Mouse (Mus musculus): ENCODE results near the gene Med18. TPM values are rescaled to one million over a fixed set of nuclear protein-coding genes. Genes with fewer than 3 reads are reported as not detected.

Med18 gene
- polyA plus RNA-seq, 1 experiment from 2014 or later = 17.8 TPM

- no peaks in the 10 kb centered on the region for H3K4me1 ChIP-seq (replicated peaks)
- WGBS = 82% methylated on average over 13 of the region's 13 CpGs
- no peaks in the 10 kb centered on the region for H3K9me3 ChIP-seq
- H3K27ac ChIP-seq = no peak overlapping the region
- no peaks in the 10 kb centered on the region for H3K27me3 ChIP-seq
- H3K36me3 ChIP-seq = no peaks in the 10 kb centered on the region
- ATAC-seq = no peak
- no peak overlapping the region for H3K9ac ChIP-seq (replicated peaks)
- no peak overlapping the region for H3K4me3 ChIP-seq (replicated peaks)
- H3K4me2 ChIP-seq (replicated peaks) = no peak overlapping the region
These were observed 12.5 kb upstream of the Med18 start for GRCm38 (mm10) chr4:132475895-132476878.

GRCm38 (mm10) chr4:132474631-132475030 is 10.9 kb upstream of the Med18 start:
- no peak overlapping the region for H3K9ac ChIP-seq (replicated peaks)
- 77% methylated on average over 4 of the region's 4 CpGs for WGBS

GRCm38 (mm10) chr4:132473411-132473810 is 9.7 kb upstream of the Med18 start:
- no peak for ATAC-seq
- H3K27me3 ChIP-seq = no peaks in the 10 kb centered on the region
- 90% methylated on average over 9 of the region's 9 CpGs for WGBS

More at GRCm38 (mm10) chr4:132474631-132475030, 10.9 kb upstream of the Med18 start:
- Histone ChIP-seq H3K4me2 (replicated peaks) (no peak overlapping the region), H3K36me3 (no peaks in the 10 kb centered on the region), H3K9me3 (no peaks in the 10 kb centered on the region), H3K27me3 (no peaks in the 10 kb centered on the region), H3K27ac (no peak overlapping the region), H3K4me3 (replicated peaks) (no peak overlapping the region), H3K4me1 (replicated peaks) (no peaks in the 10 kb centered on the region)
- ATAC-seq = no peak

GRCm38 (mm10) chr4:132469873-132470272 is 6.2 kb upstream of the Med18 start:
- no peaks in the 10 kb centered on the region for H3K9me3 ChIP-seq
- H3K27ac ChIP-seq = no peak overlapping the region
- no peak for ATAC-seq
- H3K4me2 ChIP-seq (replicated peaks) = no peak overlapping the region
- H3K4me3 ChIP-seq (replicated peaks) = no peak overlapping the region
- WGBS = 34% methylated on average over 3 of the region's 3 CpGs
- H3K4me1 ChIP-seq (replicated peaks) = no peaks in the 10 kb centered on the region
- H3K9ac ChIP-seq (replicated peaks) = no peak overlapping the region
- no peaks in the 10 kb centered on the region for H3K27me3 ChIP-seq
- H3K36me3 ChIP-seq = no peaks in the 10 kb centered on the region

More at GRCm38 (mm10) chr4:132473411-132473810, 9.7 kb upstream of the Med18 start:
- no peaks in the 10 kb centered on the region for H3K9me3 ChIP-seq
- no peaks in the 10 kb centered on the region for H3K36me3 ChIP-seq
- H3K4me3 ChIP-seq (replicated peaks) = no peak overlapping the region
- H3K27ac ChIP-seq = no peak overlapping the region
- no peaks in the 10 kb centered on the region for H3K4me1 ChIP-seq (replicated peaks)
- no peak overlapping the region for H3K9ac ChIP-seq (replicated peaks)
- no peak overlapping the region for H3K4me2 ChIP-seq (replicated peaks)

GRCm38 (mm10) chr4:132464255-132464613 is 513 bp upstream of the Med18 start:
- Histone ChIP-seq H3K9me3 (no peaks in the 10 kb centered on the region), H3K27ac (0 out of 2 replicates have a peak overlapping the region, but pooled peaks have one; percentile 10), H3K9ac (replicated peaks) (peak overlapping the region; percentile 85; the same call in 1 of the 2 replicates), H3K36me3 (peaks cover 22% of the 10 kb centered on the region), H3K4me1 (replicated peaks) (peaks cover 23% of the 10 kb centered on the region), H3K4me3 (replicated peaks) (peak overlapping the region; percentile 80), H3K4me2 (replicated peaks) (peak overlapping the region; percentile 77), H3K27me3 (no peaks in the 10 kb centered on the region)
- ATAC-seq = peak; percentile 17
- WGBS = under 1% methylated on average over 5 of the region's 5 CpGs

- H3K36me3 ChIP-seq = peaks cover 32% of the 10 kb centered on the region
- no peaks in the 10 kb centered on the region for H3K9me3 ChIP-seq
- peaks cover 23% of the 10 kb centered on the region for H3K4me1 ChIP-seq (replicated peaks)
- peak overlapping the region; percentile 80 for H3K4me3 ChIP-seq (replicated peaks)
- H3K4me2 ChIP-seq (replicated peaks) = peak overlapping the region; percentile 77
- no peaks in the 10 kb centered on the region for H3K27me3 ChIP-seq
- no peak overlapping the region for H3K27ac ChIP-seq
- 20% methylated on average over 11 of the region's 11 CpGs for WGBS
- no peak for ATAC-seq
- H3K9ac ChIP-seq (replicated peaks) = peak overlapping the region; percentile 85
These were observed 885 bp downstream of the Med18 start for GRCm38 (mm10) chr4:132462836-132463235.

DNA sequence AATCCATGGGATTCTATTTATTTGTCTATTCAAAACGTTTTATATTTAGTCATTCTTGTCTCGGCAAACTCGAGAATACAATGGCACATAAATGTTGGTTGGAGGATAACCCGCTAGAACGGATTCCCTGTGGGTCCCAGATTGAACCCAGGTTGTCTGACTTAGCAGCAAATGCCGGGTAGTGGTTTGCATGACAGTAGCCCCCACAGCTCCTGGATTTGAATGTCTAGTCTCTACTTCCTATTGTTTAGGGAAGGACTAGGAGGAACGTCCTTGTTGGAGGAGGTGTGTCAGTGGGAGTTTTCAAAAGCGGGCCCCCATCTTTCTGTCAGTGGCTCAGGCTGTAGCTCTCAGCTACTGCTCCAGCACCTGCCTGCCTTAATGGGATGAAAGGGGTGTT is 3.5 kb downstream of the Med18 start:
- Histone ChIP-seq H3K4me2 (replicated peaks) (no peak overlapping the region), H3K36me3 (peaks cover 46% of the 10 kb centered on the region), H3K9ac (replicated peaks) (no peak overlapping the region), H3K9me3 (no peaks in the 10 kb centered on the region), H3K4me3 (replicated peaks) (no peak overlapping the region), H3K27ac (no peak overlapping the region), H3K4me1 (replicated peaks) (peaks cover 23% of the 10 kb centered on the region), H3K27me3 (no peaks in the 10 kb centered on the region)
- ATAC-seq = no peak
- WGBS = 90% methylated on average over 8 of the region's 8 CpGs

DNA sequence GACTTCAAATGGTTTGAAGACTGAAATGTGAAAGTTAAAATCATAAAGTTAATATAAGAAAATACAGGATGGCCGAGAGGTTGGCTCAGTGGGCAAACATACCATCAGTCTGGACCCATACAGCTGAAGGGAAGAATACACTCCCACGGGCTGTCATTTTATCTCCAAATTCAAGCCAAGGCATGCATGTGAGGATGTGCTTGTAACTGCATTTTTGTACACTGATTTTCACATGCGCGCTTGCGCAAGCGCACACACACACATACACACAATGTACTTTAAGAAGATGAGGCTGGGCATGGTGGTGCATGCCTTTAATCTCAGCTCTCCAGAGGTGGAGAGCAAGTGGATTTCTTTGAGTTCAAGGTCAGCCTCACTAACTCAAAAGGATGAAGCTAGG is 8.2 kb downstream of the Med18 start:
- H3K4me3 ChIP-seq (replicated peaks) = no peak overlapping the region
- no peaks in the 10 kb centered on the region for H3K9me3 ChIP-seq
- no peak overlapping the region for H3K27ac ChIP-seq
- H3K4me1 ChIP-seq (replicated peaks) = no peaks in the 10 kb centered on the region
- no peak for ATAC-seq
- H3K9ac ChIP-seq (replicated peaks) = no peak overlapping the region
- no peak overlapping the region for H3K4me2 ChIP-seq (replicated peaks)
- peaks cover 36% of the 10 kb centered on the region for H3K36me3 ChIP-seq
- no peaks in the 10 kb centered on the region for H3K27me3 ChIP-seq
- WGBS = 95% methylated on average over 6 of the region's 6 CpGs

DNA sequence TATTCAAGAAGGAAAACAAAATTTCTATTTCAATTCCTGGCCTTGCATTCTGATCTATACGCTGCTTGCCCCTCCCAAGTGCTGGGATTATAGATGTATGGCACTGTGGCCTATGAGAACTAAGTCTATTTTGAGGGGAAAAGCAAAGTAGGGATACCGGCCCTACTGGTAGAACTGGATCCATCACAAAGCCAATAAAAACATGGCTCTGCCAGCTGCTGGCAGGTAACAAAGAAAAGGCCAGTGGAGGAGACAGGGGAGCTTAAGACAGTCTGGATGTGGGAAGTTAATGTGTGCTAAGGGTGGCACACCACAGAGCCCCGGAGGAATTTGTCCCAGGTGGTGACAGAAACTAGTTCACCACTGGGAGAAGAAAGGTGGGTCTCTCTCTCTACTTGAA is 8.6 kb downstream of the Med18 start:
- 84% methylated on average over 3 of the region's 3 CpGs for WGBS

DNA sequence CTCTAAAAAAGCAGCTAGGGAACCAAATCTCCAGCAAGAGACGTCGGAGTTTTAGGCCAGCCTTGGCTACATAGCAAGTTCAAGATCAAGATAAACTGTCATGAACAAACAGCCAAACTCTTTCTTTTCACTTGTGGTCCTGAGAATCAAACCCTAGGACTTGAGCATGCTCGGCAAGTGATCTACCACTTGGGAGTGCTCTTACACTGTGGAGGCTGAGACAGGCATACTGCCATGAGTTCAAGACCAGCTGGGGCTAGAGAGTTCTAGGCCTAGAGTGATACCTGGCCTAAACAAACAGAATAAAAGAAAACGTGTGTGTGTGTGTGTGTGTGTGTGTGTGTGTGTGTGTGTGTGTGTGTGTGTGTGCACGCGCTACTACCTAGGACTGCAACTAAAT is 9.5 kb downstream of the Med18 start:
- no peak overlapping the region for H3K4me3 ChIP-seq (replicated peaks)
- no peak overlapping the region for H3K9ac ChIP-seq (replicated peaks)
- no peaks in the 10 kb centered on the region for H3K9me3 ChIP-seq
- H3K36me3 ChIP-seq = peaks cover 23% of the 10 kb centered on the region
- no peaks in the 10 kb centered on the region for H3K27me3 ChIP-seq
- ATAC-seq = no peak
- WGBS = 80% methylated on average over 6 of the region's 6 CpGs
- no peak overlapping the region for H3K4me2 ChIP-seq (replicated peaks)
- no peaks in the 10 kb centered on the region for H3K4me1 ChIP-seq (replicated peaks)
- no peak overlapping the region for H3K27ac ChIP-seq

More for the DNA sequence above, 8.6 kb downstream of the Med18 start:
- ATAC-seq = no peak
- Histone ChIP-seq H3K9me3 (no peaks in the 10 kb centered on the region), H3K27ac (no peak overlapping the region), H3K9ac (replicated peaks) (no peak overlapping the region), H3K4me1 (replicated peaks) (no peaks in the 10 kb centered on the region), H3K4me2 (replicated peaks) (no peak overlapping the region), H3K27me3 (no peaks in the 10 kb centered on the region), H3K4me3 (replicated peaks) (no peak overlapping the region), H3K36me3 (peaks cover 32% of the 10 kb centered on the region)

GRCm38 (mm10) chr4:132449778-132450177 is 13.9 kb downstream of the Med18 start:
- H3K4me3 ChIP-seq (replicated peaks) = no peak overlapping the region
- H3K4me2 ChIP-seq (replicated peaks) = no peak overlapping the region
- no peak overlapping the region for H3K9ac ChIP-seq (replicated peaks)
- H3K27me3 ChIP-seq = no peaks in the 10 kb centered on the region
- no peak overlapping the region for H3K27ac ChIP-seq
- no peaks in the 10 kb centered on the region for H3K9me3 ChIP-seq
- no peaks in the 10 kb centered on the region for H3K36me3 ChIP-seq
- no peaks in the 10 kb centered on the region for H3K4me1 ChIP-seq (replicated peaks)
- ATAC-seq = no peak
- WGBS = 91% methylated on average over 3 of the region's 3 CpGs

GRCm38 (mm10) chr4:132446105-132446504 is 17.6 kb downstream of the Med18 start:
- no peaks in the 10 kb centered on the region for H3K4me1 ChIP-seq (replicated peaks)
- no peak for ATAC-seq
- no peak overlapping the region for H3K9ac ChIP-seq (replicated peaks)
- peaks cover 4% of the 10 kb centered on the region; the same call in 1 of the 2 replicates for H3K9me3 ChIP-seq
- H3K27me3 ChIP-seq = no peaks in the 10 kb centered on the region
- H3K4me2 ChIP-seq (replicated peaks) = no peak overlapping the region
- H3K36me3 ChIP-seq = no peaks in the 10 kb centered on the region
- H3K27ac ChIP-seq = no peak overlapping the region
- 84% methylated on average over 12 of the region's 12 CpGs for WGBS
- H3K4me3 ChIP-seq (replicated peaks) = no peak overlapping the region
